Mouse (Mus musculus): ENCODE data around the gene Mucl1. TPM values are rescaled to one million over a fixed set of nuclear protein-coding genes. Genes with fewer than 3 reads are reported as not detected.

Gene Mucl1
- not detected in 4 replicates for total RNA-seq (2023; ENCODE audit: inconsistent age)

GRCm38 (mm10) chr15:103755369-103755768, at the start of gene Mucl1:
Mucl1 (minus strand) TSS chr15:103755469.

Other genes starting within 250 kb of the Mucl1 start
- not detected in 4 replicates for gene Ppp1r1a, start 217.5 kb downstream of the Mucl1 start, total RNA-seq (2023; ENCODE audit: inconsistent age)
- gene Glycam1, start 190.4 kb downstream of the Mucl1 start, total RNA-seq (2023; ENCODE audit: inconsistent age): not detected in 4 replicates
- gene Mucl2, start 143.8 kb upstream of the Mucl1 start, total RNA-seq (2023; ENCODE audit: inconsistent age): not detected in 4 replicates

All from B cell, adult (primary cell).